9 mouse cellular contexts compared by ENCODE assay signal in the genomic region with DNA sequence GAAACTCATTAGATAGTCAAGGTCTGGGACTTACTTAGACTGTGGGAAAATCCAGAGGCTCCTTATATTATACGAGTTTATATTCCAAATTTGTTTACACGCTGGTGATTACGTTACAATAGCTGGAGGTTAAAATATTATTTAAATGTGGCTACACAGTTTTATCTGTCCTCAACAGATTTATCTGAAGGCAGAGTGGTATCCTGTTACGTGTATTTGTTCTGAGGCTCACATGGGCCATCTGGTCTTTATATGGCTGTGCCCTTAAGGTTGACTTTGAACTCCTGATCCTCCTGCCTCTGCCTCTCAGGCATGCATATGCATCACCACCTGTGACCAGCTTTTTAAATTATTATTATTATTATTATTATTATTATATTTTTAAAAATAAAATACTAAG. TPM values are rescaled to one million over a fixed set of nuclear protein-coding genes. Genes with fewer than 3 reads are reported as not detected.
DNase-seq lines count a peak whose midpoint lies in the region; ATAC-seq and TF ChIP-seq lines count a peak whose summit lies in the region.
"Had no signal": no experiment of that assay in that cellular context is flagged by ENCODE, and none has a peak within 500 bp of the region (broad histone marks: within the 10 kb centered on the region; RNA-seq: fewer than 3 reads in every experiment).

No protein-coding gene starts in this region.

- H3K9me3 ChIP-seq in embryonic facial prominence, embryonic 14.5 days (ENCODE audit: control insufficient read depth, low read length): no peaks in the 10 kb centered on the region
- H3K9me3 ChIP-seq in limb, embryonic 12.5 days: no peaks in the 10 kb centered on the region
- no peaks in the 10 kb centered on the region for H3K9me3 ChIP-seq in neural tube, embryonic 14.5 days (ENCODE audit: control insufficient read depth, low read length)

- 0 out of 2 replicates have a peak, but pooled peaks cover 8% of the 10 kb centered on the region for H3K36me3 ChIP-seq in embryonic facial prominence, embryonic 14.5 days (ENCODE audit: control insufficient read depth, insufficient read depth, low read length)
- H3K36me3 ChIP-seq in limb, embryonic 12.5 days: no peaks in the 10 kb centered on the region
- H3K36me3 ChIP-seq in neural tube, embryonic 14.5 days (ENCODE audit: control insufficient read depth, insufficient read depth, low read length): no peaks in the 10 kb centered on the region

- DNase-seq in left cerebral cortex, adult 2 months (ENCODE audit: extremely low spot score in 1 of 2, low spot score in 2 of 2): no peak
- DNase-seq in left cerebral cortex, postnatal 25 days (ENCODE audit: low spot score in 2 of 2): no peak
- no peak for DNase-seq in embryonic facial prominence, embryonic 14.5 days (ENCODE audit: low spot score)
- no peak for DNase-seq in frontal cortex, postnatal 25 days (ENCODE audit: low spot score in 2 of 2)
- DNase-seq in spleen, adult 12 weeks (ENCODE audit: low spot score): no peak
- DNase-seq in gastrocnemius, postnatal 36 days: no peak
- DNase-seq: retina, postnatal 1 day had no signal

- H3K4me1 ChIP-seq in embryonic facial prominence, embryonic 14.5 days (ENCODE audit: control insufficient read depth, insufficient read depth, low read length): 0 out of 2 replicates have a peak, but pooled peaks cover 7% of the 10 kb centered on the region
- H3K4me1 ChIP-seq in limb, embryonic 12.5 days (replicated peaks): peaks cover 9% of the 10 kb centered on the region
- H3K4me1 ChIP-seq in neural tube, embryonic 14.5 days (ENCODE audit: control insufficient read depth, insufficient read depth, low read length): peaks cover 7% of the 10 kb centered on the region; the same call in 1 of the 2 replicates

- no peaks in the 10 kb centered on the region for H3K27me3 ChIP-seq in embryonic facial prominence, embryonic 14.5 days (replicated peaks; ENCODE audit: control insufficient read depth, insufficient read depth, low read length)
- no peaks in the 10 kb centered on the region for H3K27me3 ChIP-seq in limb, embryonic 12.5 days
- H3K27me3 ChIP-seq in neural tube, embryonic 14.5 days (ENCODE audit: control insufficient read depth, insufficient read depth, low read length): no peaks in the 10 kb centered on the region

- peak overlapping the region; percentile 71 for H3K4me2 ChIP-seq in embryonic facial prominence, embryonic 14.5 days (ENCODE audit: low read depth, low read length)
- H3K4me2 ChIP-seq in limb, embryonic 12.5 days: peak overlapping the region; percentile 87
- H3K4me2 ChIP-seq in neural tube, embryonic 14.5 days (ENCODE audit: low read depth, low read length): peak overlapping the region; percentile 83

- intact Hi-C loops in left cerebral cortex, adult 2 months (cut with DNase I): loop anchor here (2.0 kb wide), 1 partner anchor 43 kb away; the partner anchor contains the start of gene Ppm1d
- intact Hi-C loops in left cerebral cortex, postnatal 25 days (cut with DNase I): loop anchor here (2.0 kb wide), 1 partner anchor 43 kb away; the partner anchor contains the start of gene Ppm1d
- intact Hi-C loops in gastrocnemius, postnatal 36 days (cut with DNase I): no loop called here

- H3K9ac ChIP-seq in embryonic facial prominence, embryonic 14.5 days (ENCODE audit: low read depth, low read length): peak overlapping the region; percentile 84
- H3K9ac ChIP-seq in limb, embryonic 12.5 days (replicated peaks): peak overlapping the region; percentile 77; the same call in 1 of the 2 replicates
- H3K9ac ChIP-seq in neural tube, embryonic 14.5 days (replicated peaks; ENCODE audit: low read depth, low read length): peak overlapping the region; percentile 68; the same call in 1 of the 2 replicates

- no peak for TF ChIP-seq CTCF in left cerebral cortex, adult 2 months (IDR thresholded peaks at IDR 0.05)

- no peak for ATAC-seq in embryonic facial prominence, embryonic 14.5 days (ENCODE audit: low read depth)
- no peak for ATAC-seq in limb, embryonic 12.5 days (ENCODE audit: insufficient number of reproducible peaks, insufficient read depth, low FRiP score, low TSS enrichment, low read depth)
- no peak for ATAC-seq in neural tube, embryonic 14.5 days (ENCODE audit: low read depth)

- WGBS in embryonic facial prominence, embryonic 14.5 days: 57% methylated on average over 4 of the region's 4 CpGs
- WGBS in limb, embryonic 12.5 days: 66% methylated on average over 4 of the region's 4 CpGs
- 75% methylated on average over 4 of the region's 4 CpGs for WGBS in neural tube, embryonic 14.5 days

- peak overlapping the region; percentile 87 for H3K4me3 ChIP-seq in left cerebral cortex, adult 2 months
- H3K4me3 ChIP-seq in embryonic facial prominence, embryonic 14.5 days (ENCODE audit: low read depth, low read length): peak overlapping the region; percentile 75
- peak overlapping the region; percentile 71 for H3K4me3 ChIP-seq in limb, embryonic 12.5 days (replicated peaks)
- peak overlapping the region; percentile 70 for H3K4me3 ChIP-seq in neural tube, embryonic 14.5 days (ENCODE audit: low read depth, low read length)

- H3K27ac ChIP-seq in left cerebral cortex, adult 2 months: no peak overlapping the region
- no peak overlapping the region for H3K27ac ChIP-seq in embryonic facial prominence, embryonic 14.5 days (replicated peaks; ENCODE audit: low read depth, low read length)
- H3K27ac ChIP-seq in limb, embryonic 12.5 days: no peak overlapping the region
- no peak overlapping the region for H3K27ac ChIP-seq in neural tube, embryonic 14.5 days (ENCODE audit: low read depth, low read length)

RNA-seq across cellular contexts. Expression of gene Bcas3, which starts 0.9 kb away (rescaled TPM):
- total RNA-seq in left cerebral cortex, adult 2 months (2021): 10 to 100 TPM; 69.1 to 73.0 TPM
- 10 to 100 TPM; 65.4 to 69.7 TPM for total RNA-seq in left cerebral cortex, postnatal 25 days (2021)
- 28.0 and 32.9 TPM in 2 replicates for polyA plus RNA-seq in embryonic facial prominence, embryonic 14.5 days (2014; fragmentation: Nextera tagmentation; extraction: Ambion mirVana)
- polyA plus RNA-seq in limb, embryonic 12.5 days (2016; fragmentation: Nextera tagmentation; extraction: Ambion mirVana): 29.7 and 33.5 TPM in 2 replicates
- polyA plus RNA-seq in neural tube, embryonic 14.5 days (2014; fragmentation: Nextera tagmentation; extraction: Ambion mirVana): 30.9 and 41.9 TPM in 2 replicates
- 10 to 100 TPM; 32.2 to 38.4 TPM for total RNA-seq in gastrocnemius, postnatal 36 days (2021)

RNA-seq across cellular contexts. Expression of gene Ppm1d, which starts 42.8 kb away (rescaled TPM):
- total RNA-seq in left cerebral cortex, adult 2 months (2021): 10 to 100 TPM; 17.7 to 18.0 TPM
- total RNA-seq in left cerebral cortex, postnatal 25 days (2021): 10 to 100 TPM; 17.8 to 18.5 TPM
- polyA plus RNA-seq in embryonic facial prominence, embryonic 14.5 days (2014; fragmentation: Nextera tagmentation; extraction: Ambion mirVana): 15.9 and 17.6 TPM in 2 replicates
- 26.9 and 27.2 TPM in 2 replicates for polyA plus RNA-seq in limb, embryonic 12.5 days (2016; fragmentation: Nextera tagmentation; extraction: Ambion mirVana)
- polyA plus RNA-seq in neural tube, embryonic 14.5 days (2014; fragmentation: Nextera tagmentation; extraction: Ambion mirVana): 19.5 and 21.5 TPM in 2 replicates
- total RNA-seq in gastrocnemius, postnatal 36 days (2021): 1 to 10 TPM; 4.5 to 7.1 TPM
